Mouse (Mus musculus) hindbrain, embryonic 10.5 days (tissue): ENCODE results near the gene Borcs8. TPM values are rescaled to one million over a fixed set of nuclear protein-coding genes. Genes with fewer than 3 reads are reported as not detected.
A peak's percentile ranks its signal among the peaks of the same experiment; 100 is the strongest.

ENCODE experiments used
- DNase-seq: peaks from one replicate; pipeline ENCODE4 v3.0.0-alpha.2; 2017; ENCODE audit warnings: low spot score
- H3K27ac ChIP-seq: fragments of 300-500 bp; sonication (generic); 2 replicates; pipeline ENCODE4 v1.5.1; 2016; ENCODE audit warnings: mild to moderate bottlenecking, moderate library complexity
- H3K27me3 ChIP-seq: fragments of 300-500 bp; sonication (generic); 2 replicates; pipeline ENCODE4 v1.6.1; 2016; ENCODE audit warnings: mild to moderate bottlenecking; ENCODE audit not compliant: poor library complexity, insufficient read depth, severe bottlenecking
- H3K36me3 ChIP-seq: fragments of 300-500 bp; sonication (generic); 2 replicates; pipeline ENCODE4 v1.6.1; 2016; ENCODE audit warnings: mild to moderate bottlenecking, moderate library complexity
- H3K4me1 ChIP-seq: fragments of 300-500 bp; sonication (generic); replicated peaks from 2 replicates; pipeline ENCODE4 v1.6.1; 2016; ENCODE audit warnings: mild to moderate bottlenecking
- H3K4me3 ChIP-seq: fragments of 300-500 bp; sonication (generic); 2 replicates; pipeline ENCODE4 v1.5.1; 2016; ENCODE audit warnings: mild to moderate bottlenecking, moderate library complexity
- H3K9me3 ChIP-seq: fragments of 300-500 bp; sonication (generic); 2 replicates; pipeline ENCODE4 v1.6.1; 2016; ENCODE audit warnings: mild to moderate bottlenecking, moderate library complexity
- WGBS: fragments of 180-500 bp; shearing (Covaris S2); methylation state at CpG from one replicate; pipeline ENCODE4 v1.1.7; 2016; 5-methylcytosine and 5-hydroxymethylcytosine counted together
- polyA plus RNA-seq: library from polyadenylated mRNA; unstranded; fragments of >200 nt; fragmentation: Nextera tagmentation; extraction: Ambion mirVana; gene quantifications from 2 replicates; pipeline ENCODE4 v1.2.1, GENCODE M21; 2016

Gene Borcs8
- polyA plus RNA-seq, 1 experiment from 2014 or later = 48.3 TPM

DNA sequence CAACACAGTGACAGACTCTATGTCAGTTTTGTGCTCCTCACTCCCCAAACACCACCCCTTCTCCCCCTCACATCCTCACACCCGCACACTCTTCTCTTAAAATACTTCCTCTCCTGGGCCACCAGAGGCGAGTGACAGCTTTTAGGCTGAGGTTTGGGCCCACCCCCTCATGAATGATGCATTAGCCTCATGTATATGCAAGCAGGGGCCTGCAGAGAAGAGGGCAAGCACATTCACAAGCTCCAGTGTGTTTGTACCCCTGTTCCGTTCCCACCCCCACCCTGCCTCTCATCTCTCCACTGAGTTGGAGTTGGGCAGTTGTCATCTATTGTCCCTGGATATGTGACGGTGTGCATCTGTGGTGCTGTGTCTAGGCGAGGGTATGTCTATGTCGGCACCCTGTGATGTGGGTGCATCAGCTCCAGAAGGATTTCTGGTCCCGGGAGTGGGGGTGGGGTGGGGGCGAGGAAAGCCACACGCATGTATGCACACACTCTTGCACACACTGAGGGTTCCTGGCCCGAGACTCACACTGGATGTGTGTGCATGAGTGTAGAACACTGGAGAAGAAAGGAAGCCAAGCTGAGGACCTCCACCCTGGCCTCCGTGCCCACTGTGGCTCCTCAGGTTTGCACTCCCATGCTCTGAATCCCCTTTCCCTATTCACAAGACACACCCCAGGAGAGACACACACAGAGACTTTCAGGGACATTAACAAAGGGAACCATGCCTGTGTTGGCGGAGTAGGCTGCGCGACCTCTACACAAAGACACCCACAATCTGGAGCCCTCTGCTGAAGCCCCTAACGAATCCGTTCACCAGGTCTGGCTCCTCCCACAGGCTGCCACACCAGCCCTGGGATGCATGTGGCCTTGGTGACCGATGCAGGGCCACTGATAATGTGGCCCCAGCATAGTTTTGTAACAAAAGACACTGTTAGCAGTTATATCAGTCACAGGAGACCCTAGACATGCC, 20.3 kb upstream of the Borcs8 start:
- peak overlapping the region; percentile 88 for H3K27ac ChIP-seq
- no peaks in the 10 kb centered on the region for H3K9me3 ChIP-seq
- H3K4me1 ChIP-seq = peaks cover 40% of the 10 kb centered on the region
- peak overlapping the region; percentile 62 for H3K4me3 ChIP-seq
- 7% methylated on average over 17 of the region's 17 CpGs for WGBS
- DNase-seq = peak; percentile 75
- peaks cover 20% of the 10 kb centered on the region for H3K36me3 ChIP-seq
- H3K27me3 ChIP-seq = peaks cover 79% of the 10 kb centered on the region

DNA sequence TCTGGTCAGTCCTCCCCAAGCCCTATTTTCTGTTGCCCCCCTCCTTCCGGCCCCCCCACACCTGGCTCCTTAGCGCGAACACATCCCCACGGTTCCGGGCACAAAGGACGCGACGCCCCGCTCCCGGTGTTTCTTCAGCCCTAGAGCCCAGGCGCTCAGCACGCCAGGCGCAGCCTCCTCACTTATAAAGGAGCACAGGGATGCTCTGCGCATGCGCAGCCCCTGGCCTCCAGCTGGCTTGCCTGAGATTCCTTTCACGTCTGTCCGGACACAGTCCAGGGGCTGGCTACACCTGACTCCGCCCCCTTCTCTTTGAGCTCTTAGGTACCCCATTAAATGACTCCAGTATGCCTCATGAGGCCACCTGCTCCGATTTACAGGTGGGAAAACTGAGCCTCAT, 18.6 kb upstream of the Borcs8 start, which contains the start of gene Ncan:
Ncan (minus strand) TSS at position 207 of the 400 bp plus-strand sequence.
- peaks cover 64% of the 10 kb centered on the region for H3K27me3 ChIP-seq
- H3K4me3 ChIP-seq = peak within 1 kb of the TSS; percentile 62
- H3K9me3 ChIP-seq = no peaks in the 10 kb centered on the region
- DNase-seq = peak; percentile 88
- peaks cover 40% of the 10 kb centered on the region for H3K4me1 ChIP-seq
- H3K36me3 ChIP-seq = peaks cover 4% of the 10 kb centered on the region
- WGBS = 1% methylated on average over 19 of the region's 19 CpGs
- H3K27ac ChIP-seq = peak within 1 kb of the TSS; percentile 88

DNA sequence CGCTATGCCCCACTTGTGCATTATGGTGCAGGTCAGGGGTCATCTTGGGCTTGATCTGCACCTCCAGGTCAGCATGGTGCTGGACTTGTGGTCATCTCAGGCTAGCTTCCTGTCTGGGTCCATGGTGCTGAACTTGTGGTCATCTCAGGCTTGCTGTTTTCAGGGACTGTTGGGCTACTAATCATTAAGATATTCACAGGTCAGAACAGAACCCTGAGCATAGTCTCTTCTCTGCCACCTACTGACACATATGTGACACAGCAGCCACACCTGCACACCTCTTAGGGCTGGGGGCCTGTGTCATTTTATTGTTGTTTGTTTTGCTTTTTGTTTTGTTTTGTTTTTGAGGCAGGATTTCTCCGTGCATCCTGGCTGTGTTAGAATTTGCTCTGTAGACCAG, 16.4 kb upstream of the Borcs8 start:
- Histone ChIP-seq H3K9me3 (no peaks in the 10 kb centered on the region), H3K27ac (no peak overlapping the region), H3K36me3 (no peaks in the 10 kb centered on the region), H3K4me1 (peaks cover 34% of the 10 kb centered on the region), H3K4me3 (no peak overlapping the region), H3K27me3 (peaks cover 42% of the 10 kb centered on the region)
- WGBS = 65% methylated on average over 2 of the region's 2 CpGs
- no peak for DNase-seq

DNA sequence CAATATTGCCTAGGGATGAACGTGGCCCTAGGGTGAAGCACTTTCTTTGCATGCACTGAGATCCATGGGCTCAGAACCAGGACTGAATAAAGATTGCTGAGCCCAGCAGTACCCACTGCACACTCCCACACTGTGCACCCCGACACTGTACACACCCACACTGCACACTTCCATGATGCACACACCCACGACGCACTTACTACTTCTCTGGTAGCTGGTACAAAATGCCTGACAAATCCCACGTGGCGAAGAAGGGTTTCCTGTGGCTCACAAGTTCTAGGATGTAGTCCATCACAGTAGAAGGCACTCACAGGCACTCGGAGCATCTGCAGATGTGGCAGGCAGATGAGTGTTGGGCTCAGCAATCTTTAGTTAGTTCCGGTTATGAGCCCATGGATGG, 14.3 kb upstream of the Borcs8 start:
- H3K27me3 ChIP-seq = peaks cover 21% of the 10 kb centered on the region
- H3K9me3 ChIP-seq = no peaks in the 10 kb centered on the region
- no peaks in the 10 kb centered on the region for H3K36me3 ChIP-seq
- H3K4me3 ChIP-seq = no peak overlapping the region
- H3K27ac ChIP-seq = no peak overlapping the region
- no peak for DNase-seq
- 65% methylated on average over 8 of the region's 8 CpGs for WGBS
- peaks cover 15% of the 10 kb centered on the region for H3K4me1 ChIP-seq

DNA sequence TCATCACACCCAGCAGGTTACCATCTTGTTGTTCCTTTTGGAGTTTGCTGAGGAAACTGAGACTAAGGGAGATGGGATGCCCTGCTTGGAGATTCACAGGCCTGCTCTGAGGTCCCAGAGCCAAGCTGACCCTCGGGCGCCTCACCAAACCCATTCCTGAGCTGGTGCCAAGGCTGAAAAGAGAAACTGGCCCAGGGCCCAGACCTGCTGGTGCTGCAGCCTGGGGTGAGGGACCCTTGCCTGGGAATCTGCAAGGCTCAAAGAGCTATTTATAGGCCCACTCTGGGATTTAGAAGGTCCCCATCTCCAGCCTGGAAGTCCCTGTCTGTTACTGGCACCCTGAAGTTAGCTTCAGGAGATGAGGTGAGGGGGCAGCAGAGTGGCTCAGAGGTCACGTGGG, 10.9 kb upstream of the Borcs8 start:
- H3K9me3 ChIP-seq = no peaks in the 10 kb centered on the region
- peaks cover 18% of the 10 kb centered on the region for H3K4me1 ChIP-seq
- DNase-seq = no peak
- WGBS = 73% methylated on average over 3 of the region's 3 CpGs
- H3K36me3 ChIP-seq = peaks cover 12% of the 10 kb centered on the region
- no peak overlapping the region for H3K4me3 ChIP-seq
- no peak overlapping the region for H3K27ac ChIP-seq
- peaks cover 4% of the 10 kb centered on the region; the same call in 1 of the 2 replicates for H3K27me3 ChIP-seq

DNA sequence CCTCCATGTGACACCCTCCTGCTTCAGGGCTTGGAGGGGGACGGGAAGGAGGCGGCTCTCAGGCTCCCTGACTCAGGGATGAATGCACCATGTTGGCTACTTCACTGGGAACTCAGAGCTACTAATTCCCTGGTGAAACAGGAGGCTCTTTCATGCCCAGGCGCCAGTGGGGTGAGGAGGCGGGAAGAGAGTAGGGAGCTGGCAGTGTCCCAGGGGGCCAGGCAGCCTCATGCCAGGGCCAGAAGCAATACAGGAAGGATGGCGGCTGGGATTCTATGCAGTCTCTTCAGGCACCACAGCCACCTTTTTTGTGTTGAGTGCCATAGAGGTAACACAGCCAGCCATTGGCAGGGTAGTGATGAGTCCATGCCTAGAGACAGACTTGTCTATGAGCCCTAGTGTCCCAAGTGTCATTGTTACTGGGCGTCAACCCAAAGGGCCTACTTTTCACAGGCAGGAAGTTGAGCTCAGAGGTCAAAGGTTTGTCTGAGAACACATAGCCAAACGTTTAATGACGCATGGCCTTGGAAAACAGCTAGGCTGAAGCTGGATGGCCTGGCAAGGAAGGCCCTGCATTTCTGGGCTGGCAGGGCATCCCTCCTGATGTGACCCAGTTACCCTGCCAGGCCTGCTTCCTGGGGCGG, 9.9 kb upstream of the Borcs8 start:
- no peaks in the 10 kb centered on the region for H3K9me3 ChIP-seq
- H3K27ac ChIP-seq = no peak overlapping the region
- 70% methylated on average over 9 of the region's 9 CpGs for WGBS
- peaks cover 22% of the 10 kb centered on the region for H3K36me3 ChIP-seq
- no peak for DNase-seq
- no peaks in the 10 kb centered on the region; the same call in 1 of the 2 replicates for H3K27me3 ChIP-seq
- H3K4me3 ChIP-seq = no peak overlapping the region
- peaks cover 18% of the 10 kb centered on the region for H3K4me1 ChIP-seq

DNA sequence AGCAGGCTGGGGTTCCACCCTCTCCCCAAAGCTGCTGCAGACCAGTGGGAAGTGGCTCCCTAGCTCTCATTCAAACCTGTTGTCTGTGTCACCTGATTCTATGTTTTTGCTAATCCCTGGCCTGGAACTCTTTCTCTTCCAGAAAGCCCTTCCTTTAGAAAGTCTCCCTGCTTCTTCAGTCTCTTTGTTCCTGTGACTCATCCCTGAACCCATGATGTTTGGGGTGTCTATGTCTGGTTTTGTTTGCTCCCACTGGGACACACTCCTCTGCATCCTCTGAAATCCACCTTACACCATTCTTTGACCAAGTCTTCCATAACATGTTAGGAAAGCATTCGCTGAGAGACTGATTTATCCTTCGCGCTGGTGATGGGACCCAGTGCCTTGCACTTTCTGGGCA, 9.2 kb upstream of the Borcs8 start:
- no peak for DNase-seq
- H3K4me3 ChIP-seq = no peak overlapping the region
- H3K36me3 ChIP-seq = peaks cover 29% of the 10 kb centered on the region
- H3K9me3 ChIP-seq = no peaks in the 10 kb centered on the region
- peaks cover 18% of the 10 kb centered on the region for H3K4me1 ChIP-seq
- H3K27me3 ChIP-seq = no peaks in the 10 kb centered on the region; the same call in 1 of the 2 replicates
- no peak overlapping the region for H3K27ac ChIP-seq
- 83% methylated on average over 3 of the region's 3 CpGs for WGBS

DNA sequence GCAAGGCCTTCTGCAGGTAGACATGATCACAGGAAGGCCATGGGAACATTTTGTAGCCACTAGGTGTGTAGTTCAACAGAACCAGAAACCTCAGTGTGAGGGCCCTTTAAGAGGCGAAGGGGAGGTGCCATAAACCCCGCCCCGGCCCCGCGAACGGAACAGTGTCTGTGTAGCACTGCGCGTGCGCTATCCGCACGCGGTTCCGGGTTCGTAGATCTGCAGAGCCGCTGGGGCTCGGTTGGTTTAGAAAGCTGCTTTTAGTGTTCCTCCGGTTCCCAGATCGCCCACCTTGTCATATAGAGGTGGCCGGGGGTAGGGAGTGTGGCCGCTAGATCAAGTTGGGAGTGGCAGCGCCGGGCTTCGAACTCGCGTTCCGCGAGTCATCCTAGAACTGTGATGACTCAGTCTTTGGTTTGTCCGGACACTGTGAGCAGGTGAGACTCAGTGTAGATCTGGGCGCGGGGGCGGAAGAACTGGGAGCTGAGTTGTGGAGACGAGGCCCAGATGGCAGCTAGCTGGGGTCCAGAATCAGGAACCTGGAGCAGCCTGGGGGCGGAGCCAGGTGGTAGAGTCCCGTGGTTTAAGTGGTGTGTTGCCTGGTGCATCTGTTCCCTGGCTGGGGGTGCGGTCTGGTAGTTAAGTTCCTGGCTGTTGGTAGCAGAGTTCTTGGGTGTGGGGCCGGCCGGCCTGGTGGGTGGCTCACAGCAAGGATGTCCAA, 8.0 kb upstream of the Borcs8 start, which contains the start of gene Nr2c2ap:
Nr2c2ap (plus strand) TSS at position 168 of the 718 bp plus-strand sequence.
- peak; percentile 84 for DNase-seq
- no peaks in the 10 kb centered on the region for H3K27me3 ChIP-seq
- H3K4me3 ChIP-seq = peak within 1 kb of the TSS; percentile 68
- H3K9me3 ChIP-seq = no peaks in the 10 kb centered on the region
- peaks cover 18% of the 10 kb centered on the region for H3K4me1 ChIP-seq
- 2% methylated on average over 37 of the region's 37 CpGs for WGBS
- H3K36me3 ChIP-seq = peaks cover 41% of the 10 kb centered on the region
- H3K27ac ChIP-seq = peak within 1 kb of the TSS; percentile 81

DNA sequence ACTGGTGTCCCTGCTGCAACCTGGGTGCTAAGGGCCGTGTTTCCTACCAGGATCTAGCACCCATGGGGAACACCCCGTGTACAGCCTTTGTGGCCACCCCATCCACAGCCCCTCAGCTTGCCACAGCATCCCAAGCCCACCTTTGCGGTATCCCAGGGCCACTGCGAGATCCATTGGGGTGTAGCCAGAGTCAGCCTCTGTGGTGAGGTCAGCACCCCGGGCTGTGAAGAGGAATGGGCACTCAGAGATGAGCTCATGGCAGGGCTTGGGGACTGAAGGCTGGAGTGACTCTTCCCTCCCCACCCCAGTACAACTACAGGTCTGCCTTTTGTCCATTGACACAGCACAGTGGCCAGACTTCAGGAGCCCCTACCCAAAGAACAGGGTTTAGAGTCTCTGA, 5.2 kb upstream of the Borcs8 start:
- H3K27ac ChIP-seq = no peak overlapping the region
- H3K36me3 ChIP-seq = peaks cover 51% of the 10 kb centered on the region
- no peak for DNase-seq
- WGBS = 89% methylated on average over 5 of the region's 5 CpGs
- no peaks in the 10 kb centered on the region for H3K27me3 ChIP-seq
- H3K4me3 ChIP-seq = no peak overlapping the region
- peaks cover 29% of the 10 kb centered on the region for H3K4me1 ChIP-seq
- H3K9me3 ChIP-seq = no peaks in the 10 kb centered on the region

DNA sequence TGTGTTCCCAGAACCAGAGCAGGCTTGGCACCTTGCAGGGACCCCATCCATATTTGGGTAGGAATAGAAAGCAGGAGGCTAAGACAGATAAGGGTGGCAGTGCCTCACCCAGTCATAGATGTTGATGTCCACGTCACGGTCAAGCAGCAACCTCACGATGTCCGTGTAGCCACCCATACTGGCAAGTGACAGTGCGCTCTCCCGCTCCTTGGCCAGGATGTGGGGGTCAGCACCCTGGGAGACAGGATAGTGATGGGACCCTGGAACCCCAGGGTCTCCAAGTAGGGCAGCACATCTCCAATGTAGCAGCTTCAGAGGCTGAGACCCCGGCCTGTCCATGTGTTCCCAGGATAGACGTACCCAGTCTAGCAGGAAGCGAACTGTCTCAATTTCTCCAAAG, 4.4 kb upstream of the Borcs8 start:
- WGBS = 95% methylated on average over 9 of the region's 9 CpGs
- peaks cover 51% of the 10 kb centered on the region for H3K36me3 ChIP-seq
- DNase-seq = no peak
- H3K27ac ChIP-seq = no peak overlapping the region
- no peak overlapping the region for H3K4me3 ChIP-seq
- H3K9me3 ChIP-seq = no peaks in the 10 kb centered on the region
- peaks cover 27% of the 10 kb centered on the region for H3K4me1 ChIP-seq
- no peaks in the 10 kb centered on the region for H3K27me3 ChIP-seq

DNA sequence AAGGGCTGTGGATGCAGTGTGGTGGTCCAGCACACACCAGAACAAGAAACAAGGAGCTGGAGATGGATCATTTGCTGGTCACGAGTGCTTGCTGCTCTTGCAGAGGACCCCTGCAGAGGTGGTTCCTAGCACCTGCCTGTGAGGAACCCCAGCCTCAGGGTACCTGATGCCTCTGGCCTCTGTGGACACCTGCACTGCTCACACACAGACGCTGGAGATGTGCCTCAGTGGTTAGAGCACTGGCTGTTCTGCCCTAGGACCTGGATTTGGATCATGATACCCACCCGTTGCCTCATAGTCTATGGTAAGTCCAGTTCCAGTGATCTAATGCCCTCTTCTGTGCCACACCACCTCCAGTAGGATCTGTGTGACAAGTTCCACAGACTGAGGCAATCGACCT, 2.7 kb upstream of the Borcs8 start:
- peaks cover 32% of the 10 kb centered on the region for H3K4me1 ChIP-seq
- no peaks in the 10 kb centered on the region for H3K9me3 ChIP-seq
- H3K4me3 ChIP-seq = no peak overlapping the region
- DNase-seq = no peak
- H3K27ac ChIP-seq = no peak overlapping the region
- H3K36me3 ChIP-seq = peaks cover 51% of the 10 kb centered on the region
- WGBS = 81% methylated on average over 4 of the region's 4 CpGs
- no peaks in the 10 kb centered on the region for H3K27me3 ChIP-seq

DNA sequence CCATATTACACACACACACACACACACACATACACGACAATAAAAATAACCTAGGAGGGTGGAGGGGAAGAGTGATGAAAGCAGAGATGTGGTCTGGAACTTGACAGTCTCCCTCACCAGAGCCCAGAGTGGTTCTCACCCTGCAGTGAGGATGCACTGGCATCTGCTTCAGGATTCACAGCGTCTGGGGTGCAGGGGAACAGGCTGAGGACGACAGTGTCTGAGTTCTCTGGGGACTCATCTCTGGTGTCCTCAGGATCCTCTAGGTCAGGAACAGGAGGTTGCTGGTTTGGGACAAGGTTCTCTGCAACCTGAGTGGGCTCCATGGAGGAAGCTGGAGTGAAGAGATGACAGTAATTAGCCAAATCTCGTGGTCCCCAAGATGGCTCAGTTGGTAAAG, 1.4 kb upstream of the Borcs8 start:
- H3K4me3 ChIP-seq = peak overlapping the region; percentile 79
- 84% methylated on average over 4 of the region's 4 CpGs for WGBS

More for the DNA sequence above, 1.4 kb upstream of the Borcs8 start:
- no peaks in the 10 kb centered on the region for H3K27me3 ChIP-seq
- peaks cover 22% of the 10 kb centered on the region for H3K4me1 ChIP-seq
- no peak for DNase-seq
- H3K27ac ChIP-seq = 0 out of 2 replicates have a peak overlapping the region, but pooled peaks have one; percentile 88
- H3K9me3 ChIP-seq = no peaks in the 10 kb centered on the region
- peaks cover 57% of the 10 kb centered on the region for H3K36me3 ChIP-seq
